Mouse (Mus musculus) cerebellum, postnatal 10 days (tissue): ENCODE measurements at regions not wholly inside any gene's neighbourhood (a gene's known extent, or its start where the extent isn't known, plus 50 kb on each side); places are given as distances from the start of the nearest gene placed in this dataset.

ENCODE experiments used
- DNase-seq, 2 experiments: peaks; one replicate each; pipeline ENCODE4 v3.0.0; 2021; ENCODE audit warnings: mixed read lengths in 2 of 2

DNA sequence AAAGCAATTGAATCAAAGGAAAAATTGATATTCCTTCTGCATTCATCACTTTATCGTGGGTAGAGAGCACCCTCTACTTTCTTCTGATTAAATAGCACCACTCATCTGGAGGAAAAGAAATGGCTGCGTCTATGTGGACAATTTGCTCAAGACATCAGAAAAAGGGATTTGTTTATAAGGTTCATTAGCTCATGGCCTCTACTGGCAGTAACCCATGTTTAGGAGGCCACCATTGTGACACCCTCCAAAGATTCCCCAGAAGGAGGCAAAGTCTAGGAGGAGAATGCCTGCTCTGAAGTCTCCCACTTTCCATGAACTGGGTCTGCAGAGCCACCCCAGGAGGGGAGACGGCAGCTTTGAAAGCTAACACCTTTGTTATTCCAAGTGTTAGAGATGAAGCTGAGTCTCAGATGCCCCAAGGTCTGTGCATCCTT, 147.2 kb upstream of the Plscr5 start:
- DNase-seq, result peak; percentile 70 to 72

DNA sequence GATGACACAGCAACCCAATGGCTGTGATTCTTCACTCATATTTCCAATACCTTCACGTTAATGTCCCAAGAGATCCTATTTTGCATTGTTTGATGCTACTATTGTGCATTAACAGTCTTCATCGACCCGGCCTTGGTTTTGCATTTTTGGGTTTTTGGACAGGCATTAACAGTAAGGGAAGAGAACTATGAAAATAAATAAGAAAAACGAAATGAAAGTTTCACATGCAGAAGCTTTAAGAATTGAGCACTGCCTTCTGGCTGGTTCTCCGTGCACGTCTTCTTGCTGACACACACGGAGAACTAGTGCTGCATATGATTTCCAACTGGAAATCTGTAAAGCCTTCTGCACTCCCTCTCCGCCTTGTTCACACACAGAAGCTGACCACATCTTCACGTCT, 148.6 kb upstream of the Plscr5 start:
- peak; percentile 44 to 55 for DNase-seq

DNA sequence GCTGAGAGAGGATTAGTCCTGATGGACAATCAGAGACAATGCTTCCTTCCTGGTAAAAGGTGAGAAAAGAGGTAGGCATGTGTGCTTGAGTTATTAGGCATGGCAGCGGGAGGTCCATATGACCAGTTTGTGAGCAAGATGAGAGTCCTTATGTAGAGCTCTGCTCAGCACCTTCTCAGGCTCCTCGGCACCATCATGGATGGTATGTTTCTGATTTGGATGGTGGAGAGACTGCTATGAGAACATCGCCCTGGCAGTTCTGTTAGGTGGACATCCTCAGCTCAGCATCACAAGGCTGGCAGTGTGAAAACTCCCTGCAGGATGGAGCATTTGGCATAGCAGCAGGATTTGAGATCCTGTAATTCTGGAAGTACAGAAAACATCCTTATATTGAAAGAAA, 176.2 kb upstream of the Plscr5 start:
- peak; percentile 73 to 82 for DNase-seq

DNA sequence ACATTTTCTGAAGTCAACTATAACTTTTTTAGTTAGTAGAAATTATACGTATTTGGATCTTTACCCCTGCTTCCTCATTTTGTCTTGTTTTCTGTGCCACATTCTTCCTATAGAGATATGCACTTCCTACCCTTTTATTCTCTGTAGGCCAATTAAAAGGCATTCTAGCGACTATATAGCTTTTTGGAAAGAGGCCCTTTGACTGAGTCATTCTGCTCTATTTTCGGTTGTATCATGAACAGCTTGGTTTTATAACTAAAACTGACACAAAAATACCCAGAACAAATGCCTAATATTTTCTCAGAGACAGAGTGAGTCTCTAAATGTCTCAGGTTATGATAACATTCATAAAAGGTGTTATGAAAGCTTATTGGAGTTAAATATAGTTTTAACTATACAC, 176.8 kb upstream of the Plscr5 start:
- peak in 1 of 2 experiments; percentile 15 for DNase-seq

DNA sequence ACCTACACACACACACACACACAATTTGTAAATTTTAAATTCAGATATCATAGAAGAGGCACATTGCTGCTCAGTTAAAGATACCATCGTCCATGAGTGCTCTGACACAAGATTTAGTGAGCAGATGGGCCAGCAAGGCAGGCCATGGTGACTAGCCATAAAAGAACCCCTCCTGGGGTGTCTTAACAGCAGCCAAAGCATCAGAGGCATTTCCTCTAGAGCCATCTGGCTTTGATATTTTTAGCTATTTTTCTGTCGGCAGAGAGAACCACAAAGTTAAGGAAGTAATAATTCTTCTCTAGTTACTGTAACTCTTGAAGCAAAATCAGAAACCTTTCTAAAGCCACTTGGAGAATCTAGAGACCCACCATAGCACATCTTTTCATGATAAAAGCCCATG, 204.5 kb upstream of the Plscr5 start:
- DNase-seq, result peak; percentile 83

DNA sequence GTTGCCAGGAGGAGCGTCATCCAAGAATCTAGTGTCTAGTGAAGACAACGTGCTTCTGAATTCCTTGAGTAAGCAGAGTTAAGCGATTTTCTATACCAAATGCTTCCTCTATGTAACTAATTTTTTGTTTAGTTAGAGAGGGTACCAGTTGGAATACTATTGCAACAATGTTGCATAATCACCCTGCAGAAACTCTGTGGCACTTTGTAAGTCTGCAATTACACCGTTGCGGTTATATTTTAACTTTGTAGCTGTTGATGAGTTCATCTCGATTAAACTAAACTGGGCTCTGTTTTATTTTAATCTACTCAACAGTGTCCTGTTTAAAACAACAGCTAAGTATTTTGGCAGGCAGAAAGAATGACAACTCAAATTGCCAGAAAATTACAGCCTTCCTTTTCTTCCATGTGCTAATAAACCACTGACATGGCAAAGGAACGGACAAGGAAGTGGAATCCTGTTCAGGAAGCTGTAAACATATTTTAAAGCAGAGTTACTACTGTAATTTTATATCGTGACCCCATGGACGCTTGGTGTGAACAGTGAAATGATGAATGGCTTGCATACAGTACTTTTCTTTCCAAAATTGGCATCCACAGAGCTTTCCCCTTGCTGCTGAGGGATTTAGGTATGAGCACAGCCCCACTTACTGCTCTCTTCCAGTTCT, 210.6 kb upstream of the Plscr5 start:
- no peak for DNase-seq

DNA sequence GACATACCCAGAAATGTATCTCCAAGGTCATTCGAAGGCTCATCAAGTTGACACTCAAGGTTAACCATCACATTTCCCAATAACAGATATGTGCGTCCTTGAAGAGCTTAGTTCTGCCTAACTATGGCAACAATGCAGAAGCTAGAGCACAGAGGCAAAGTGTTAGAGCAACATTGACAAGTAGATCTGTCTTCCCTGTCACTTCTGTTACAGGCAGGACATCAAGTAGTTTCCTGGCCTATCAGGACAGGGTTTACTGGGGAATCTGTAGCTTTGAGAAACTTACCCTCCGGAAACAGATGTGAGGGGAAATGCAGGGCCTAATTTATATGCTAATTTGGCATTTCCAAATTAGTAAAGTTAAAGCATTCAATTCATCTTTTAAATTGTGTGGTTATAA, 211.2 kb upstream of the Plscr5 start:
- DNase-seq, result no peak

DNA sequence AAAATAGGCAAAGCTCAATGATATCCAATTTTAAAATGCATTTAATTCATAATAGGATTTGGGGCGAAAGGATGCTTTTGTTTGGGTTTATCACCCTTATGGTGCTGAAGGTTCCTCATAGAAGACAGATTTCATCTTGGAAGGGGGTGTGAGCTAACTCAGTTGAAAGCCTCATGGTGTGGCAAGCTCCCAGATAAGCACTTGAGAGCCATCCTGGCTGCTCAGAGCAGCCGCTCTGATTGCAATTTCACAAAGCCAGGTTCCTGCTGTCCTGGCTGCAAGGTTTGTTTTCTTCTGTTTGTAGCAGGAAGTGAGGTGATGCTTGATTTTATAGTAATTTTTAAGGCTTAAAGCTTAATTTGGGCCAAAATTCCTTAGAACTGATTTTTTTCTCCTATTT, 228.7 kb upstream of the Plscr5 start:
- peak; percentile 92 to 93 for DNase-seq

DNA sequence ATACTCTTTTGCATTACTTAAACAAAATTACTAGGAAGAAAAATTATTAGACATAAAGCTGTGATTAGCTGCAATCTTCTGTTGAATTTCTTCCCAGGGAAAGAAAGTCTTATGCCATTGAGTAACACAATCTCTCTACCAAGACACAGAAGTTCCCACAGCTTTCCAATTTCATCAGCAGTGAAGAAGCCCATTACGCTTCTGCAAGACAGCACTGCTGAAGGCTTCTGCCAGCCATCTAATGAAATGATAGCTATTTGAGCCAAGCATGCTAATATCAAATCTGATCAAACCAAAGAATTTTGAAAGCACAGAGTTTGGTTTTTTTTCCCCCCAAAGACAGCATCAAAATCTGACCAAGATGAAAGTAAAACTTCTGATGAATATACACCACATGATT, 230.0 kb upstream of the Plscr5 start:
- DNase-seq, result peak; percentile 71 to 77

DNA sequence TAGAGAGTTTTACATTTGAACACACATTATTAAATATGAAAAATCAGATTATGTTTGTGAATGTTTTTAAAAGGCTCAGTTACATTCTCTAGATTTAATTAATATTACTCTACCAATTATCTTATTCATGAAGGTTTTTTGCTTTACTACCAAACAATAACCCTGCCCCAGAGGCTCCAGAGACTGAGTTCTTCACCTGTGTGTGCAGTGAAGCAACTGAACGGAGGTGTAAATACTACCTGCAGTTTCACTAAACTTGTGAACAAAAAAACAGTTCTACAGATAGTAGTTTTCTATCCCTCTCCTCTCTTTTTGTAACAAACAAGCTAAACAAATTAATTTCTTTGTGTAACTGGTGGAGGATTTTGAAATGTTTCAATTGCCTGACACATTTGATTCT, 231.1 kb upstream of the Plscr5 start:
- peak; percentile 46 to 66 for DNase-seq

DNA sequence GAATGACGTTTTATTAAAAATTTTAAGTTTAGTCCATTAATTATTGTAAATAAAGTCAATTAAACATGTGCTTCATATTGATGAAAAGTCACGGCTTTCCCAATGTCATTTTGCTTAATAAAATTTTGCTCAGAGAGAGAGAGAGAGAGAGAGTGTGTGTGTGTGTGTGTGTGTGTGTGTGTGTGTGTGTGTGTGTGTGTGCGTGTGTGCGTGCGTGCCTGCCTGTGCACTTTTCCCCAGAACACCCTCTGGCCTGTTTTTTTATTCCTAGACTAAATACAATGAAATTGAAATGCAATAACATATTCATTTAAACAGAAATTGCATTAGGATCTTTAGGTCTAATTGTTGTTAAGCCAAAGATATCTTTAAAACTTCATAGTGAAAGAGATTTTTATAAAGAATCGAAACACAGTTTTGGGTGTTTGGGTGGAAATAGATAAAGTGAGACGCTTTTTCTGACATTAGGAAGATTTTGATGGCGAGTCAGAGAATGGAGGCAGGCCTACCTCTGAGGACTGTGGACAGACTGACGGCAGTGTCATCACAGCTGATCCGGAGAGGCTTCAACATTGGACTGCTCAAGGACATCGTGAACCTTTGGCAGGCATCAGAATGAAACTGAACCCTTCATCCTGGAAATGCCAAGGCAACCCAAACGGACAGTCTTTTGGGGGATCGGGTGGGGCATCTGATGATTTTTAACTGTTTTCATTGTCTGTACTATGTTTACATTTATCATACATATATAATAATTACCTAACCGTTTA, 232.0 kb upstream of the Plscr5 start:
- peak; percentile 80 to 82 for DNase-seq

DNA sequence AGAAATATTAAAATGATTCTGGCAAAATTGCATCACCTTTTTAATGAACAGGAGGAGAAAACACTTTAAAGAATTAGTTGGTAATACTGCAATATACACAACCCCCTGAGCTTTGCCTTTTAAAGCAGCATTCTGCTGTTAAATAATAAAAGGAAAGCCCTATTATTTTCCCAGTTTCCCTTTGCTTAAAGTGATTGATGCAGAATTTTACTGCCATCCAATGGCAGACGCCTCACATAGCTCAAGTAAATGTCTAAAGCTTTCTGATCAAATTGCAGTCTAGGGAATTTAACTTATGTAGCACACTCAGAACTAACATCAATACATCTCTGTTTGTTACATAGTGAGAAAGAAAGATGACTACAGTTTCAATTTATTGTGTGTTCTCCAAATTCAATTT, 233.1 kb upstream of the Plscr5 start:
- peak; percentile 56 to 64 for DNase-seq

DNA sequence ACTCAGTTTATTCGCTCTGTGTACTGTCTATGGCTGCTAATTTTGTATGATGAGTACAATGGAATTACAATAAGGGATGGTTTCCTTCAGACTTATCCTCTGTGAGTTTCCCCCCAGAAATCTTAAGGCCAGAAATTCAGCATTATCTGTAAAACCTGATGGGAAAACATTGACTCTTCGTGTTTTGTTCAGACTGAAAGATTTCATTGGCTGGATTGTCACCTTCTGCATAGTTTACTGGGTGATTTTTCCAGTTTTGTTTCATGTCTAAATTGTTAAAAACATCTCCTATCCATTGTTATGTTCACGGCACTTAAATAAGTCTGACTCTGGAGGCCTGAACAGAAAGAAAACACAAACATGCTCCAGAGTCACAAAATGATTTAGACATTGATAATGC, 233.7 kb upstream of the Plscr5 start:
- DNase-seq, result peak in 1 of 2 experiments; percentile 53

DNA sequence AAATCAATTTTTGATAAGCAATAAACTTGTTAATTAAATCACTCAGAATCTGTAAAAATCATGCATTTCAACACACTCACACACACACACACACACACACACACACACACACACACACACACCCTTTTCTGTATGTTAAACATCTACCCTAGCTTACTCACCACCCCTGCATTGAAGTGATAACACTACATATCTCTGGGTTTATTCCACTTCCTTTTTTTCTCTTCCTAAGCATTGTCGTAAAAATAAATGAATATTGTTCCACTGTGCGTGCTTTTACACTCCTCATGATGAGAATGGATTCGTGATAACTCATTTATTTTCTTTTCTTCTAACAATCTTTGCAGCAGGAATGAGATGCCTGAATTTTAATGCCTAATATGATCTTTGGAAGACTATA, 234.3 kb upstream of the Plscr5 start:
- DNase-seq, result peak; percentile 41 to 53

DNA sequence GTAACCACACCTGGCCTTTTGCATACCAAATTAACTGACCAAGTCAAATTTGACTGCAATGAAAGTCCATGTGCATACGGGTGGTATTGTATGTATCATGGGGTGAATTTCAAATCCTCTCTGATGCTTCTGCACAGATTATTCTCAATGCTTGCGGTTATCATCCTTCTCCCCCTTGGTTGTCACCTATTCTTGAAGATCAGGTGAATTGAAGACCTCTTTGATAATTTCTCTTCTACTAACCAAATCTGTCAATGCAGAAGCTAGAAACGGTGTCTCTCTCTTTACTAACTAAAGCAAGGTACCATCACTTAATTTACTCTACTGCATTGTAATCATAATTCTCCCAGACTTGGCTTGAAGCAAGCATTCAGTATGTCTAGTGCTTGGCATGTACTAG, 235.7 kb upstream of the Plscr5 start:
- DNase-seq, result peak; percentile 28 to 62

DNA sequence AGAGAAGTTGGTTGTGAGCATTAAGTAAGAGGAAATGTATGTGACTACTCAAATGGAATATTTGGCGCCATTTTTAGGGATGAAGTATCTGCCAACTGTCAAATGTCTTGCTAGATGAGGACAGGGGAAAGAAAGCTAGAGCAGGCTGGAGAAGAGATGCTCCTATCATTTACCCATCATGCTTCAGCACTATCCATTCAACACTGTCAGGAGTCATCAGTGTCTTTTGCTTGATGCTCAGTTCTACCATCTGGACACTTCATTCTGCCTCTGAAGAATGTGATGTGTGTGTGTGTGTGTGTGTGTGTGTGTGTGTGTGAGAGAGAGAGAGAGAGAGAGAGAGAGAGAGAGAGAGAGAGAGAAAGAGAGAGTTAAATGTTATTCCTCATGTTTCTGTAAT, 244.0 kb upstream of the Plscr5 start:
- DNase-seq, result peak; percentile 82 to 86

DNA sequence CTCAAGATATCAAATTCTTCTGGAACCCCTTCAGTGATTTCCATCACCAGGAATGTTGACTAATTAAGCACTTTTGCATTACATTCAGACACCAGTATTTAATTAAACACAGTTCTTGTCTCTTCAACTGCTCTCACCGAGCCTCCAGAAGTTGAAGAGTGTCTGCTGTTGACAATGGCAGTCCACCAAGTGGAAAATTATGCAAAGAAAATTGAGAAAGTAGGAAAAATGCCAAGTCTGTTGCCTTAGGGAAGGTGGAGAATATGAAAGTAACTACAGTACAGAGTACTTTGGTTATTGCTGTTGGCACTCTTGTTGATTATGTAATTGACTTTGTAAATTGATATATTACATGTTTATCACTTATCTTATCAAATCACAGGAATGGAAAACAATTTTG, 250.7 kb upstream of the Plscr5 start:
- DNase-seq, result no peak

DNA sequence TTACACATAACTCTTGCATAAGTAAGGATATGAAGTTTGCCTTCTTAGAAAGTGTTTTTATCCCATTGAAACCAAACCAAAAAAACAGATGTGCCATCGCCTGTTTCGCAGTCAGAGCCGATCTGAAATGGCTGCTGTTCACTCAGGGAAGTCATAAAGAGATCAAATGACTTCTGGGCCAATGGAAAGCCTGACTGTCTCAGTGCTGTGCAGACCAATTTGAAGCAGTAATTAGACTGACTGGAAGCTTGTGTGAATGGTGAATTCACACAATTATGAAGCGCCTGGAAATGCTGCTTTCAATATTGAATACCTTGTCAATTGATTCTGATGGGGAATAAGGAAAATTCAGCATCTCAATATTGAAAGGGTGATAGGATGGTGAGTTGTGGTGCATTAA, 254.0 kb upstream of the Plscr5 start:
- peak in 1 of 2 experiments; percentile 28 for DNase-seq

DNA sequence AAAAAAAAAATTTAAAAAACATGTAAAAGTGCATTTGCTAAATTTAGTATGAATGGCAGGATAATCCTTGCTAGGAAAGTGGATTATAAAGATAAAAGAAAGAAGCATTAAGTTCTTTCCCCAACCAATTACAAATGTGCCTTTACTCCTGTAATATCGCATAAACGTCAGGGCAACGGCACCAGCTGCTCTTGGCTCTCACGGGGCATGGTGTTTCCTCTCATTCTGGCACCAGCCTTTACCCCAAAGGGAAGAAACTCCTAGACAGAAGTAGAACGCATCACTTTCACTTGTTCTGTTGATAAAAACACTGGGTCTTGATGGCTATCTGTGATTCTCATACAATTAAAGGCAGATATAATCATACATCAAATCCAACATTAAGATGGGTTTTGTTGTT, 288.7 kb upstream of the Plscr5 start:
- DNase-seq, result peak; percentile 64 to 71

DNA sequence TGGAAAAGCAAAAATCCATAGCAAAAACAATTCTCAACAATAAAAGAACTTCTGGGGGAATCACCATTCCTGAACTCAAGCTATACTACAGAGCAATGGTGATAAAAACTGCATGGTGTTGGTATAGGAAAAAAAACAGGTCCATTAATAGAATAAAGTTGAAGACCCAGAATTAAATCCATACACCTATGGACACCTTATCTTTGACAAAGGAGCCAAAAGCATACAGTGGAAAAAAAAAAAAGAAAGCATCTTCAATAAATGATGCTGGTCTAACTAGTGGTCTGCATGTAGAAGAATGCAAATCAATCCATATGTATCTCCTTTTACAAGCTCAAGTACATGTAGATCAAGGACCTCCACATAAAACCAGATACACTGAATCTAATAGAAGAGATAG, 291.8 kb upstream of the Plscr5 start:
- no peak for DNase-seq

DNA sequence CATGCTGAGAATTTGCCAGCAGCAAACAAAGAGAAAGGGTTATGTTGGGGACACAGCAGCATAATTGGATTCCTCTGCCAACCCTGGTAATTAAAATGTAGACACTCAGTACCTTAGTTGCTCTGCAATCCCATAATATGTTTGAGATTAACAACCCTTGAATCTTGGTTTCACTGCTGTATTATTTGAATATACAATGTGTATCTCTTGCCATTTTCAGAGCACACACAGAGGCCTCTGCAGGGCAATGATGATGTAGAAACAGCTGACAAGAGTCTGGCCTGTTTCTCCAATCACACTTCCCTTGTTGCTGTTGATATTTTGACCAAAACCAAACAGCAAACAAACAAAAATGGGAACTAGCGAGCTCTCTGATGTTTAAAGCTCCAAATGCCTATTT, 315.9 kb upstream of the Plscr5 start:
- DNase-seq, result no peak

DNA sequence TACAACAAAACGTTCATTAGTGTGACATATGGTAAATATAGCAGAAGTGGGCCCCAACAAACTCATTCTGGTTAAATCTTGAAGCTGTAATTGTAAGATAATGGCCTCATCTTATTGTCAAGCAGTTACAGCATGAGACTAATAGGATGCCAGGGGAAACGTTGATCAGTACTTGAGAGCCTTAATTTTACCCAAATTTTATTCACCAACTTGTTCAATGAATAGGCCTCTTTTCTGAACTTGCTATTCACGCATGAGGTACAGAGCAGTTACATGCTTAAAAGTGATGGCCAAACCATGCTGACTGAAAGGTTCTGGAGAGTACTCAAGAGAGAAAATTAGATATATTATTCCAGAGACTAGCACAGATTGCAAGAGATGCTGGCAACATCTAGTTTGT, 361.2 kb upstream of the Plscr5 start:
- no peak for DNase-seq

DNA sequence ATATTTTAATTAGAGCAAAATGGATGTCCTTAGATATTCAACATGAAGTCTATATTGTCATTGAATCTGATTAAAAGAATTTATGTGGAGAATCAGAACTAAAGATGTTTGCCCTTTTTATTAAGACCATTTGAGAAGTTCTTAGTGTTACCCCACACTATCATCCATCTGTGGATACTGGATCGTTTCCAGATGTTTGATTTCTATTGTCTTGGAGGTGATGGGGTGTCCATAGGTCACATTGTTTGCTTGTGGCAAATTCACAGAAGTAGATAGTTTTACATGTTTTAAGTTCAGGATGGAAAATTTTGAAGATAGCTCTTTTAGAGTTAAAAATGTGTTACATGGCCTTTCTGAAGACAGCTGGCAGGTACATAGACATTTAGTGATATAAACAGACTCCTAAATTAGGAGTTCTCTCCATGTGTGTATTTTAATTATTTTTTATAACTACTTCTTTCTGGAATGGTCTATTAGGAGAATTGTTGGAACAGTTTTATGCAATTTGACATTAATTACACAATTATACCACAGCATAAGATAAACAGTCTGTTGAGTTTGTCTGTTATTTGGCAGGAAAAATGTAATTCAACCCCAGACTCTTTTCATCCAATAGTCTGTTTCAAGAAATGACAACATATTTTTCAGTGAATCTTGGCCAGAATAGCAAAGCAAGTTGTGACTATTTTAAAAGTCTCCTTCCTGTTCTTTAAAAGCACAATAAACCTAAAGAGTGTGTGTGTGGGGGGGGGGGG, 368.8 kb upstream of the Plscr5 start:
- DNase-seq, result no peak
